Mouse (Mus musculus) layer of hippocampus, adult 18-20 months (tissue): ENCODE data around the gene Slc9b1. TPM values are rescaled to one million over a fixed set of nuclear protein-coding genes. Genes with fewer than 3 reads are reported as not detected.

Source experiments
- DNase-seq, 2 experiments: peaks; one replicate each; pipeline ENCODE4 v3.0.0; 2022; ENCODE audit warnings: low spot score in 2 of 2
- total RNA-seq, 2 experiments: library from RNA; stranded (reverse); gene quantifications; 2 replicates each; pipeline ENCODE4 v1.2.3; 2021

Slc9b1 gene
- total RNA-seq, 2 experiments from 2014 or later: 0.28 TPM; not detected in 1

GRCm38 (mm10) chr3:135379868-135380267, 32.0 kb downstream of the Slc9b1 start:
- no peak for DNase-seq

- no peak for DNase-seq
These were observed 45.4 kb downstream of the Slc9b1 start for GRCm38 (mm10) chr3:135393186-135393585.

- DNase-seq: no peak
These were observed 47.3 kb downstream of the Slc9b1 start for GRCm38 (mm10) chr3:135395085-135395484.

- DNase-seq: no peak
These were observed 48.3 kb downstream of the Slc9b1 start for GRCm38 (mm10) chr3:135396081-135396480.

GRCm38 (mm10) chr3:135397112-135397511, 49.3 kb downstream of the Slc9b1 start:
- DNase-seq: no peak

GRCm38 (mm10) chr3:135402201-135402658, 54.4 kb downstream of the Slc9b1 start:
- peak; percentile 67 to 90 for DNase-seq

GRCm38 (mm10) chr3:135403211-135403610, 55.4 kb downstream of the Slc9b1 start:
- DNase-seq: no peak

GRCm38 (mm10) chr3:135403856-135404255, 56.0 kb downstream of the Slc9b1 start:
- DNase-seq: no peak

- peak in 1 of 2 experiments; percentile 34 for DNase-seq
These were observed 56.8 kb downstream of the Slc9b1 start for GRCm38 (mm10) chr3:135404599-135404998.

GRCm38 (mm10) chr3:135407351-135407750, 59.5 kb downstream of the Slc9b1 start:
- no peak for DNase-seq

- DNase-seq: no peak
These were observed 61.4 kb downstream of the Slc9b1 start for GRCm38 (mm10) chr3:135409219-135409618.

- no peak for DNase-seq
These were observed 63.2 kb downstream of the Slc9b1 start for GRCm38 (mm10) chr3:135411056-135411455.

- DNase-seq: peak in 1 of 2 experiments; percentile 10
These were observed 64.0 kb downstream of the Slc9b1 start for GRCm38 (mm10) chr3:135411824-135412223.

GRCm38 (mm10) chr3:135417245-135417644, 69.4 kb downstream of the Slc9b1 start:
- no peak for DNase-seq

- DNase-seq: no peak
These were observed 70.0 kb downstream of the Slc9b1 start for GRCm38 (mm10) chr3:135417799-135418198.

- DNase-seq: no peak
These were observed 72.9 kb downstream of the Slc9b1 start for GRCm38 (mm10) chr3:135420542-135421309.

GRCm38 (mm10) chr3:135421310-135421594, 73.4 kb downstream of the Slc9b1 start:
- DNase-seq: no peak

- no peak for DNase-seq
These were observed 74.5 kb downstream of the Slc9b1 start for GRCm38 (mm10) chr3:135422232-135422855.

GRCm38 (mm10) chr3:135422856-135423607, 75.2 kb downstream of the Slc9b1 start:
- peak; percentile 79 to 87 for DNase-seq

- no peak for DNase-seq
These were observed 75.9 kb downstream of the Slc9b1 start, which contains the start of gene Cisd2 for GRCm38 (mm10) chr3:135423608-135424212. TSS of gene Cisd2 (minus strand) at chr3:135423925.

GRCm38 (mm10) chr3:135436901-135437616, 89.2 kb downstream of the Slc9b1 start:
- DNase-seq: no peak
